Mouse (Mus musculus) heart, postnatal 4 days (tissue): ENCODE results near the gene Mef2a. TPM values are rescaled to one million over a fixed set of nuclear protein-coding genes. Genes with fewer than 3 reads are reported as not detected.
A peak's percentile ranks its signal among the peaks of the same experiment; 100 is the strongest.

ENCODE experiments used
- DNase-seq: peaks from one replicate; pipeline ENCODE4 v3.0.0; 2021
- total RNA-seq, 2 experiments: library from RNA; stranded (reverse); gene quantifications; 2 replicates each; pipeline ENCODE4 v1.2.3; 2021

Mef2a gene
- 100 to 1,000 TPM; 250 to 257 TPM for total RNA-seq

DNA sequence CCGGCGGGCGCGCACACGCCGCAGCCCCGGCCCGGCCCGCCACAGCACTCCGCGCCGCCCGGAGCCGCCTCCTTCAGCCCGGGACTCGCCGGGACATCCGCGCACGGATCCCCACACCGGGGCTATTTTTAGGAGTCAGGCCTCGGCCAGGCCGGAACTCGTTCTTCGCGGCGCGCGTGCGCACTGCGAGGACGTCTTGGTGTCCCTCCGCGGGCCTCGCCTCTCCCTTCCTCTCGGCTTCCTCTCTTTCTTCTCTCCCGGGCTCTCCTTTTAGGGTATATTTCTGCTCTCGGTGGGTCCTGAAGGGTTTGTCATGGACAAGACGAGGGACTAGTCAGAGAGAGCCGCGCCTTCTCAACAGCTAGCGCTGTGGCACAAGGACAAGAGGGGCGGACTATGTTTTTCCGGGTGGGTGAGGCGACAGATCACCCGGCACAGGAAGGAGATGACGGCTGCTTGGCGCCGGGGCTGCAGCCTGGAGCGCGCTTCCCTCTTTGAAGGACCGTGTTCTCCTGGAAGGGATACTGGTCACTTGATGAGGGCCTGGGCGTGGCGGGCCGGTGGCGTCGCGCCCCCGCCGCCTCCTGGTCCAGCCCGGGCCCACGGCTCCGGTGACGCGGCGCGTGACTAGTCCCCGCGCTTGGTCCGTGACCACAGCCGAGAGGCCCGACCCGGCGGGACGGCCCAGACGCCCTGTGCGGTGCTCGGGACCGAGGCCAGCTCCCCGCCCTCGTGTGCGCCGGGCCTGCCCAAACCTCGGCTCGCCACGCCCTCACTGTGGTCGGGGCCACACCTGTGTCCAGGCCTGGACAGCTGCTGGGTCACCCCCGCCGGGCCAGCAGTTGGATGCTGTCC, at the start of gene Mef2a:
TSS of gene Mef2a (minus strand) at position 130 of the 855 bp plus-strand sequence.
- peak; percentile 98 for DNase-seq

DNA sequence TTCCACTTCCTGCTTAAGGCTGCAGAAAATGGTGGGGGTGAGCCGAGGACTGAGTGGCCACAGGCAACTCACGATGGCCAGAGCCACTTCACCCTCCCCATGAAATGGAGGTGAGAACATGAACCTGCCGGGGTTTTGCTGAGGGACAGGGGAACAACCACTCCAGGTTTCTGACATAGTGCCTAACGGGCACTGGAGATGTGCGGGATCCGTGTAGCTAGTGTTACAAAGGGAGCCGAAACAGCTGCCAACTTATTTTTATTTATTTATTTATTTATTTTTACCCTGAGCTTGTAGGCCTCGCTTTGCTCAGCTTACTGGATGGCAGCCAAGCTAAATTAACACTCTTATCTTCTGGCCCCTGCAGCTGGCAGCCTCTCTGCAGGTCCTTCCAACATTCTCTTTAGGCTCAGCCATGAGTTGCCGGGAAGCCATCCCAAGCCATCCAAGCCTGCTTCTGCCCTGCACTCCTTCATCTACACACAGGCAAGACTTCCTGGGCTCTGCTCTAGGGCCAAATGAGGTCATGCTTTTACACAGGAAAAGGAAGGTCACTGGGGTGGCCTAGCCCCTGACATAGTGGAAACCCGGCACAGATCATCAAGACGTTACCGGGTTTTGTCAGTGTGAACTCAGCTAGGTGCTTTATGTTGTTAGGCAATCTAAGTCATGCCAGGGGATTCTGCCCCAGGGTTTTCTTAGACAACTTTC, 49.0 kb upstream of the Mef2a start:
- peak; percentile 84 for DNase-seq

DNA sequence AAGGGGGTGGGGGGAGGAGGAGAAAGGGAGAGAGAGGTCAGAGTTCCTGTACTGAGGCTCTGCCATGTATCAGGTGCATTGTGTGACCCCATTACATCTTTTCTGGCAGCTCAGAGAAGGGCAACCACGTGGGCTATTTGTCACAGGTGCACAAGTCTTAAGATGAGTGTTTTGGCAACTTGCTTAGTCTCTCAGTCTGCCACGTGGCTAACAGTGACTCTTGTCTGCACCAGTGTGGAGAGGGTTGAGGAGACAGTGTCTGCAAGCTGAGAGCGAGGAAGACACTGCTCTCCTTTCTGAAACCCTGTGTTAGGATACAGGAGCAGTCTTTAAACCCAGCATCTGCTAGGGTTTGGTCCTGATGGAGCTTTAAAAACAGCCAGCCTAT, 48.4 kb upstream of the Mef2a start:
- no peak for DNase-seq

DNA sequence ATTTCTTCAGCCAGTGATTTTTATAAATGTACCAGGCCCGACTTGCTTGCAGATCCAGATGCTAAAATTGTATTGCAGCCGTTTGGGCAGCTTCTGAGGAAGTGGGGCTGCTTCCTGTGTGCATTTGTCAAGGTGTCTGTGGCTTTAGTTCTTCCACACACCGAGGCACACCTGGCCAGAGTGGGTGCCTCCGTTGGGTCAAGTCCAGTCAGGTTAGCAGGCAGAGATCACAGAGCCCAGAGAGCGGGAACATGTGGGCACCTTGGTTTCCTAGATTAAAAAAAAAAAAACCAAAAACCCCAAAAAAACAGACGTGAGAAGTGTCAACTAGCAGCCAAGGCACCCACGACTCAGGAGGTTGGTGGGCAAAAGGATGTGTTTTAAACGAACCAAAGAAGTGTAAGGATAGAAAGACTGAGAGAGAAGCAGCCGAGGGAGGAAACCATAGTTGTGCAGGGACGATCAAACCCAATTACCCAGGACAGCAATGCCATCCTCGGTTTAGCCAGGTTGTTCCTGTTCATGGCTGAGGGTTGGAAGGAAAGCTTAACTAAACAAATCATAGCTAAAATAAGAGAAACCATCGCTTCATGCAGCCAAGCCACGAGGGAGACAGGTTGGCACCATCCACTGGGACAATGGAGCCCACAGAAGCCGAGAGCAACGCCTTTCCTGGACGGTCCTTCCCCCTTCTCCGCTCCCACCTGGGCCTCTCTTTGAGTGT, 47.1 kb upstream of the Mef2a start:
- DNase-seq: no peak

DNA sequence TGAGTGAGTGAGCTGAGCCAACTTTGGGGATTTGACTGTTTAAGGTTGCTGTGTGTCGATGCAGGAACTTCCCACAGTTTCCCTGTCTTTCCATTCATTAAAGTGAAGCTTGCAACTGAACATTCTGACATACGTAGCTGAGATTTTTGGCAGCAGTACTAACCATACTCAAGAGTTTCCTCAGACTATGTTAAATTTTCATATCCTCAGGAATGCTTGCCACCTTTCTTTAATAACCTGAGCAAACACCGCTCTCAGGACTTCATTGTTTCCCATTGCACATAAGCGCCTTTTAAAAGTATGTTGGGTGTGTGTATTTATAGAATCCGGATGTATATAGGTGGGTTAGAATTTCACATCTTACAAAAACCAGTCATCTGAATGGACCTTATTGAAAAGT, 45.5 kb upstream of the Mef2a start:
- no peak for DNase-seq

DNA sequence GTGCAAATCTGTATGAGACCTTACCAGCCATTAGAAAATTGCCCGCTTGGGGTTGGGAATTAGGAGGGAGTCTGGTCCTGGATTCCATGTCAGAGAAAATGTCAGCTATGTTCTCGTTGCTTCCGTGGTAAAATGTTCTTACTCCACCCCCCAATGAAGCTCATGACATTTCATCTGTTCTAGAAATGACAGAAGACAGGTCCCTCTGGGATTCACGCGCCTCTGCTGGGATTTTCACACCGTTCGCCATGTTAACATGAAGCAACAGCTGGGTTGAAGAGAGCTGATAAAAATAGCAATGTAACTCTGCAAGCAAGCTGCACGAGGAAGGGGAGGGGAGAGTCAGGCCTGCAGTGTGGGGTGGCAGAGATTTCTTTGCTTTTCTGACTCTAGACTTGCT, 42.1 kb upstream of the Mef2a start:
- peak; percentile 59 for DNase-seq

DNA sequence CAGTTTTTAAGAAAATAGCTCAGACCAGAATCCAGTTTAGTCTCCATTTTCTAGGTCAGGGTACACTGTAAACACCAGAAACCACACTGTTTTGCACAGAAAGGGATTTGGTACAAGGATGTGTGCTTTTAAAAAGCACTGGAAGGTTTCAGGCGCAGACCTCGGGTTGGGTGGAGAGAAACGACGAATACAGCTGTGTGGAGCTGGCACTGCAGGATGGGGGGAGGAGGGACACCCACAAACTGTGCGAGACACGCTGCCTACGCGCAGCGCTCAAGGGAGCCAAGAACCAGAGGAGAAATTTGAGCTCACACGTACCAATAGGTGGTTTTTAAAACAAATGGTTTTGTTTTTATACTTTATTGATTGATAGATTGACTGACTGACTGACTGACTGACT, 40.0 kb upstream of the Mef2a start:
- no peak for DNase-seq

DNA sequence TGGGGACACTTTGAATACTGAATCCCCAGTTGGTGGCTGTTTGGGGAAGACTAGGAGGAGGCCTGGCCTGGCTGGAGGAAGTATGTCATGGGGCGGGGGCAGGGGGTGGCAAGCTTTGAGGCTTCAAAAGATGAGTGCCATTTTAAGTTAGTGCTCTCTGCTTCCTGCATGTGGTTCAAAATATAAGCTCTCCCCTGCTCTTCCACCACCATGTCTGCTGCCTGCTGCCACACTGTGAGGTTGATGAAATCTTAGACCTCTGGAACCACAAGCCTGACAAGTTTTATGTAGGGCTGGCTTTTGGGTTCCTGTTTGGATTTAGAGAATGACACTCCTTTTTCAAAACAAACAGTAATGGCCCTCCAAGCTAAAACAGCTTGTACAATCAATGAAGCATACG, 34.4 kb upstream of the Mef2a start:
- no peak for DNase-seq

DNA sequence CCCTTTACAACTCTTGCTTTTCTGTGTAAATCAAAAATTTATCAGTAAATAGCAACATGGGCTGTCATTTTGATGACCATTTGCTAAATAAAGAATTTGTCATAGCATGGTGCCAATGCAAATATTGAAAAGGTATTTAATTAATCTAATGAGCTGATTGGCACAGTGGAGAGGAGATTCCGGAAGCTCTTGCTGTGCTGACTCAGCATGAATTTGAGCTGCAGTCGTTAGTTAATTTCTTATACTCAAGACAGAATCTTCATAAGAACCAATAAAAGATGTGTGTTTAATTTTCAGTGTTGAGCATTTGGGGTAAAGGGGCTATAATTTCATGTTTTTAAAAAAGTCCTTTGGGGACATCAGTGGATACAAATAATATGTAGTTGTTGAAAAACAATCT, 31.5 kb upstream of the Mef2a start:
- no peak for DNase-seq

DNA sequence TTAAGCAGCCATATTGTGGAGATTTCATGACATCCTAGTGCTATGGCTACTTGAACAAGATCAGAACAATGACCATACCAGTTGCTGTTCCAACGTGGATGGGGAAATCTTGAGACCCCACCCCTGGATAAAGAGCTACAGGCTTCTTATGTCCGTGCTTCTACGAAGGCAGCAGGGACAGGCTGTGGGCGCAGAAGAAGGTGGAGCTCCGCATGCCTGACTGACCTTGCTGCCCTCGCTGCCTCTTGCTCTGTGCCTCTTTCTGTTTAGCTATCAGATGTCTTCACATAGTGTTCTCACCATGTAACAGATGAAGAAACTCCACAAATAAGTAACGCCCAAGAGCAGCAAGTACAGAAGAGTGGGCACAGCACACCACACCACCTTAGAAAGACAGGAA, 29.7 kb upstream of the Mef2a start:
- no peak for DNase-seq

DNA sequence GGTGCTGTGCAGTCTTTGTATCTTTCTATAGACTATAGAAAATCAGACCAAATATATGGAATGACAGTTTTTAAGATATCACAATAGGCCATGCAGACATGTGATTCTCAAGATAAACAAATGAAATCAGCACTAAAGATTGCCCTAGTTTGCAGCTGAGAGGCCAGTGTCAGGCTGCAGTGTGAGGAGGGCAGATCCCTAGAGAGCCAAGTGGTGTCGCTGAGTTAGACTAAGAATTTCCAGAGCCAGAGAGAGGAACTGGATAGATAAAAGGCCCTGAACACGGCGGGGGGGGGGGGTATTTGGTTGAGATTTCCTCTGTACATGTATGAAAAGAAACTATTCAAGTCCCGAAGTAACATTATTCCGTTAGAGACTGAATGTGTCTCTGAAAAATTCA, 28.7 kb upstream of the Mef2a start:
- DNase-seq: no peak

DNA sequence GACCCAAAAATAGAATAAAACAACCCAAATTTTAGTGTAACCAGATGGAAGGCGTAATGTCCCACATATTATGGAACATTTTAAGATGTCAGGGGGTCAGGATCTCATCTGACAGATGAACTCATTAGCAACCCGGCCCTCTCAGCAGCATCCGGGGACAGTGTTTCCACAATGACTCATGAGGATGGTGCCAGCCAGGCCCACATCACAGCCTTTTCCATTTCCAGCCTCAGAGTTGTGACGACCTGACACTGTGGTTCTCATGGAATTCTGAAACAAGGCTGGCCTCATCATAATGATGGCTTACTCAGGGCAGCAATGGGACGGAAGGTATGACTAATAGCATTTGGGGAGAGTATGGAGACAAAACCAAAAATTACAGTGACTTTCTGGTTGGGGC, 18.1 kb upstream of the Mef2a start:
- DNase-seq: no peak

DNA sequence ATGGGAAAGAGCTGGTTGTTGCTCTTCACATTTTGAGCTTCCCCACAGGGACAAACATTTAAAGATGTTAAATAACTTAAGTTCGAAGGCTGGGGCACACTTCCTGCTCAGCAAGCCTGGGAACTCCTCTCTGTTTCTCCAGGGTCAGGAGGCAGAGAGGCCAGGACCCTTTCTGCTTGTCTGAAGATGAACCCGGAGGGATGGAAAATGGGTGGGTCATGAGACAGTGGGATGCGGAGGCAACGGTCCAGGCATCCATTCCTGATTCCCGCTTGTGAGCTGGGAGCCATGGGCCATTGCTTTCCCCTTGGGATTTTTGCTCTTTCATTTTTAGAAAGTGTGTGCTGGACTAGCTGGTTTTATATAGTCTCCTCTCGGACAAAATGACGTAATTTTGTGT, 17.4 kb upstream of the Mef2a start:
- DNase-seq: peak; percentile 21

DNA sequence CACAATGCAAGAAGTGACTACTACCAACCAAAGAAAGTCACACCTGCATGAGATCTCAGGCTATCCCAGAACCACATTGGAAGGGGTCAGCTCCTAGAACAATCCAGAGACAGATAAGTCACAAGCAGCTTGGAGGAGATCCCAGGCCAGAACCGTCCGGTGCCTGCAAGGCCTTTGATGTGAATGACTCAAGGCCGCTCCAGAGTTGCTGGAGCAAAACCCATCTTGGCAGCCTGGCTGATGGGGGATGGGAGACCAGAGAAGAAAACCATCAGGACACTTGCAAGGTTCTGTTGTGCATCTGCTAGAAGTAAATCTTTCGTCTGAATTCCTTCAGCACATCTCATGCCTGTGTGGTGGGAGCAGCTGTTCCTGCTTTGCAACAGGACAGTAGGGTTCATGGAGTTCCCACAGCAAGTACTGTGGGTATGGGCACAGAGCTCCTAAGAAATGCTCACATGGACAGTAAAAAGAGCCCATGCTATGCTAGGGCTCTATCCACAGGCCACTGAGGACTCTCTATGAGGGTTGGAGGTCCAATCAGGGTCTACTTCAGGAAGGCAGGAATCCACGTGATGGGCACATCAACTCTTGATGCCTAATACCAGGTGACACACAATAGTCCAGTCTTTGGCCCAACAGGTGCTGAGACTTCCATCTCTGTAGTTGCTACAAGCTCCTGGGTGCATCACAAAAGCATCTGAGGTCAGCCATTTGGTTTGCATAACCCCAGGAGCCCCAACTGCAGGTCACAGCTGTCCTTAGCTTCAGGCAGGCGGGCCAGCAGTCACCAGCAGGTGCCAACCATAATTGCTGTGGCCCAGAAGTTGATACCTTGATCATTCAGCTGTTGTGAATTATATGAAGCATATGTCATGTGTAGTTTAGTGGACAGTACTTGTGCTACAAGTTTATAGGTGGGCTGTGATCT, 12.5 kb upstream of the Mef2a start:
- peak; percentile 26 for DNase-seq

DNA sequence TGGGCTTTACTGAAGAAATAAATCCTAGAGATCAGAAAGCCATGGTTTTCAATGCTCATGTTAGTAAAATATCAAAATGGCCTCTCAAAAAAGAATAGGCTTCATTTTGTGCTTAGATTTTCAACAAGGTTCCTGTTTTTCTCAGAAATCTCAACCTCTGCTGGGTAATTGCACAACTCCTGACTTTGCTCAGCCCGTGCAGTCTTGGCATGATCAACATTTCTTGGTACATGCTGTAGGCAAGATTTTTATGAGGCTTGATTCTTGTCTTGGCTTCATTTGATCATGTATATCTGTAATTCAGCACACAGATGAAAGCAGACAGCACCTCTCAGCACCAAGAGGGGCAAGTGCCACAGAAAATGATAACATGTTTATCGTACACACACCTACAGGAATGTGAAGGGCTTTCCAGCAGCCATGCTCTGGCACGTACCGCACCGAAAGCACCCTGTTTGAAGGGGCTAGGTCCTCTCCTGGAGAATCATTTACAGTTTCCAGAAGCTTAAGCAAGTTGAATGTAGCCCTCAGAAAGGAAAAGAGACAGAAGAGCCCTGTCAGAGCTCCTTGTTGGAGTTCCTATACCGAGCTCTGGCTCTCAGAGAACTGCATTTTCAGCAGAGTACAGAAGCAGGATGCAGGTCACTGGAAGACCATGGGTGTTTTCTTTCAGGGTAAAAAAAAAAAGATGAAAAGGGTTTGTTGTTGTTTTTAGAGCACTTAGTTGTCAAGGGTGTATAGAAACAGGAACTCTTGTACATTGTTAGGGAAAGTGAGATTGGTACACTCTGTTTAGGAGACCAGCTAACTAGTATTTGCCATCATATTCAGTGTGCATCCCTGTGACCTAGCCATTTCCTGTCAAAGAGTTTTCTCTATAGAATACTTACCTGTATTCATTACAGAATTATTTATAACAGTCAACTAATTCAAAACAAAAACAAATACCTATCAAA, 7.8 kb upstream of the Mef2a start:
- DNase-seq: no peak

DNA sequence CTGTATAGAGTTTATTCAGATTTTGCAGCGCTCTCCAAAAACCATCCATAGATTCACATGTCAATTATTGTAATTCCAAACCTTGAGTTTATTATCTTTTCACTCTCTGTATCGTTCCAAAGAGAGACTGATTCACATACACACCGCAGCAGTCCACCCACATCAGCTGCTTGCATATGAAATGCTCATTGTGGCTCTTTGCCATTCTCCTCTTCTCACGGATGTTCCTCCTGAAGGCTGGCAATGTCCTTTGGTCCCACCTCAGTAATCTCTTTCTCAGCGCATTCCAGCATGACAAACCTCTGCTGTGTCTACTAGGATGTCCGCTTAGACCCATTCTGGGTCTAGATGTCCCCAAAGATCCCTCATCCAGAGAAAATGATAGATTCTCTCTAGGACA, 4.1 kb upstream of the Mef2a start:
- no peak for DNase-seq

DNA sequence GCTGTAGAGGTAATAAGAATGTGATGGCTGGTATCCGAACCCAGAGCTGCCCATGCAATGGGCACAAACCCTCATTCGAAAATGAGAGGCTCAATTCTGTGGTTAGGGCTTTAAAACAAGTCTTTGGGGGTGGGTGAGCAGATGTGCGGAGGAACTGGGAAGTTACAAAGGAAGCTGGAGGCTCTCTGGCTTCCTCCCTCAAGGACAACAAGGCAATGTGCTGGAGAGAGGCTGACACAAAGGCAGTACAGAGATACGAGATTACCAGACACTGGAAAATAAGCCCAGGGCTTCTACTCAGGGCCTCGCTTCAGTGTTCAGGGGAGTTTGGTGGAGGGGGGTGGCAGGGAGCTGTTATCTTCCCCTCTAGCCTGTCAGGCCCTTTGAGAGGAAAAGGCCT, 1.3 kb upstream of the Mef2a start:
- peak; percentile 51 for DNase-seq

DNA sequence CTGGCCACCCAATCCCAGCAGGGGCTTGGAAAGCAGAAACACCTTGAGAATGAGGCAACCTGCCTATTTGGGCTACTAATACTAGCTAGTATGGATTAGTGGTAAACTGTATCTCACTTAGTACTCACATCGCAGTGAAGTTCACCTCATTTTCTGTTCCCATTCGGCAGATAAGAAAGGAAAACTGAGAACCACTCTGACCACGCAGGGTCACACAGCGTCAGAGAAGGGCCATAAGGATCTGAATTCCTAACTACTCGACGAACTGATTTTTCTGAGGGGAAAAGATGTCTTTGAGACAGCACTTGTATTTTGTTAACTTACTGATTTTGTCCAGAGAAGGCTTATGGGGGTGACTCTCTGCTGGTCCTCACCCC, 914 bp upstream of the Mef2a start:
- DNase-seq: no peak

DNA sequence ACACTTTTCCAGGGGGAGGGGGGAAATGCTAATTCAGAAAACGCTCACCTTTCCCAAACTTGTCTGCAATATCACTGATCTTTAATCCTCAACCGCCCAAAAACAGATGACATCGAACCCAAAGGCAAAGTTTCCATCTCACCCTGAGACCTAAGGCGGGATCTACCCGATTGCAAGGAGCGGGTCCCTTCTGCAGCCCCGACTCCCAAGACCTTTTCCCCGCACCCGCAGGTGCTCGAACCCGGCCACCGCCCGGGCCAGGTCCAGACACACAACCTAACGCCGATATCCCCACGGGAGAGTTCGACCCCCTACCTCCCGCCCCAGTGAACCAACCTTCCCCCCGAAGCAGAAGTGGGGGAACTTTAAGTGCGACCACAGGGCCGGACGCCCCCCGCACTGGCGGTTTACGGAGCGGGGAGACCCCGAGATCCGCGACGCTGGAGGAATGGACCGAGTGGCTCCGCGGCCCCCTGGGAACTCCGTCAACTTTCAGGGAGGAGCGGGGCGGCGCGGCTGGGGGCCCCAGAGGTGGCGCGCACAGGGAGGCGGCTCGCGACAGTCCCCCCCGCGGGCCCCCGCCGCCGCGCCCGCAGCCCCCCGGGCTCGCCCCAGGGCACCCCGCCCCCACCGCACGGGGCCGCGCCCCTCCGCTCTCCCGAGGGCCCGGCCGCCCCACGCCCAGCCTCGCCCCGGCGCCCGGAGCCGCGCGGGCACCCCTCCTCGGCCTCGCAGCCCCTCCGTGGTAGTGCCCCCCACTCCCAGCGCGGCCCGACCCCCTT, 576 bp downstream of the Mef2a start:
- peak; percentile 66 for DNase-seq

DNA sequence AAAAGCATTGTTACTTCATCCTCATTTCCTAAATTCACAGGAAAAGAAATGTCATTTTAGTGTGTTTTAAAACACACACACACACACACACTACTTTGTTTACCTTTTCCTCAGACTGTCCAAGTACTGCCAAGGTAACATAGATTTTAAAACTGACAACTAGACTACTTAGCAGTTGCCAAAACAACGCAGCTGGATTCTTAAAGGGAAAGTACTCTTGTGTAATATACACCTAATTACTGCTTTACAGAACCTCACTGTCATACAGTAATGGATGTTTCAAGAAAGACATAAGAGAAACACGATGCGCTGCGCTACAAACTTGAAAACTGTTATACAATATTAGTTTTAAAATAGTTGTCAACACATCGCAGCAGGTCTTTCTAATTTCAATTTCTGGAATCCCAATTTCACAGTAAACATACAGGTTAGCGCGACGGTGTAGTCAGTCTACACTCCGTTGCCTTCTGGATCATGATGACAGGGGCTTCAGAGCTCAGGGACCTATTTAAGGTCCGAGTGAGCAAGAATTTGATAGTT, 1.2 kb downstream of the Mef2a start:
- no peak for DNase-seq
